Mouse (Mus musculus) liver, adult (tissue): Measurements from ENCODE around the gene Bcdin3d.

Source experiments
- GATA4 ChIP-seq: IDR thresholded peaks from 2 replicates; pipeline ENCODE4 v1.6.1; 2014; ENCODE audit warnings: mild to moderate bottlenecking, low read length; ENCODE audit not compliant: insufficient replicate concordance

The Bcdin3d gene

GRCm38 (mm10) chr15:99431967-99432366 lies 42.6 kb downstream of the Bcdin3d start:
- TF ChIP-seq GATA4: no peak

GRCm38 (mm10) chr15:99431504-99431903 lies 43.0 kb downstream of the Bcdin3d start:
- no peak for TF ChIP-seq GATA4

- no peak for TF ChIP-seq GATA4
These were observed 43.5 kb downstream of the Bcdin3d start for GRCm38 (mm10) chr15:99431063-99431462.

DNA sequence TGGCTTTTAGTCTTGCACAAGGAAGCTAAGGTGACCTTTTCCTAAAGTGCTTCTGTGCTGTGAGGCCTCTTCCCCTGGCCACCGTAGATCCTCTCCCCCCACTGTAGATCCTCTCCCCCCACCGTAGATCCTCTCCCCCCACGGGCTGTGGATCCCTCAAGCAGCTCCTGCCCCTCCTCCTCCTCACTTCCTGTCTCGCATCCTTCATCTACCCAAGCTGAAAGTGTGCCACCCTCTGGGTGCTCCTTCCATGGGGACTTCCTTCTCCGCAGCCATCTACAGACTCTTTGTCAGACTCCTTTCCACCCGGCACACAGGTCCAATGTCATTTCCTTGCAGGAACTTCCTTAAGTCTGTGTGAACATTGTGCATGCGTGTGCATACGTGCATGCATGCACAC lies 44.1 kb downstream of the Bcdin3d start:
- TF ChIP-seq GATA4: no peak

GRCm38 (mm10) chr15:99423884-99424283 lies 50.6 kb downstream of the Bcdin3d start:
- TF ChIP-seq GATA4: no peak

DNA sequence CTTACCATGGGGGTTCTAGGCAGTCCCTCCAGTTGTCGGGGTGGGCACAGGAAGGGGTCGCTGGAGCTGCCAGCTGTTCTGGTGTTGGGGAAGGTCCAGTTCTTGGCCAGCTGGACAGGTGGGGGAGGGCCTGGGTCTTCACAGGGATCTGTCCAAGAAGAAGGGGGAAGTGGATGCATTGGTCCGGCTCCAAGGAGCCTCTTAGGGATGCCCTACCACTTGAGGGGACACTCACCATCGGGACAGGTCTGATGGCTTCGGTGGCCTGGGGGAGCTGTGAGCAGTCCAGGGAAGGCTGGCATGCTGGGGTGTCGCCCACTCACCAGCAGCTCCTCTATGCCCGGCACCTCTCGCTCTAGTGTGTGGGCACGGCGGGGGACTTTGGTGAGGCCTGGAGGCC lies 51.4 kb downstream of the Bcdin3d start:
- no peak for TF ChIP-seq GATA4

DNA sequence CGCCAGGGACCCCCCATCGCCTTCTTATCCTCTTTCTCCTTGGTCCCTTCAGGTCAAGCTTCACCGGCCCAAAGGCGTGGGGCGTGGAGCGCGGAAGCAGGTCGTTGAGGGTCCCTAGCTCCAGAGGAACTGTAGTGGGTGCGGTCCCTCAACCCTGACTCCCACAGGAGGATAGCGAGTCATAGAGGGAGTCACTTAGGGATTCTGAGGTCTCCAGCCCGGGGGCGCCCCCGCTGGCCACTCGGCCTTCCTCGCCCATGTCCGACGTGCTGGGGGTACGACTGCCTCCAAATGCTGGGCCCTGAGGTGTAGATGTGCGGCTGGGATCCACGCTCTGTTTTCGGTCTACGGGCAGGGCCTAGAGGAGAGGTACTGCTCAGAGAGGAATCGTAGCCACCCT lies 52.0 kb downstream of the Bcdin3d start:
- TF ChIP-seq GATA4: no peak

DNA sequence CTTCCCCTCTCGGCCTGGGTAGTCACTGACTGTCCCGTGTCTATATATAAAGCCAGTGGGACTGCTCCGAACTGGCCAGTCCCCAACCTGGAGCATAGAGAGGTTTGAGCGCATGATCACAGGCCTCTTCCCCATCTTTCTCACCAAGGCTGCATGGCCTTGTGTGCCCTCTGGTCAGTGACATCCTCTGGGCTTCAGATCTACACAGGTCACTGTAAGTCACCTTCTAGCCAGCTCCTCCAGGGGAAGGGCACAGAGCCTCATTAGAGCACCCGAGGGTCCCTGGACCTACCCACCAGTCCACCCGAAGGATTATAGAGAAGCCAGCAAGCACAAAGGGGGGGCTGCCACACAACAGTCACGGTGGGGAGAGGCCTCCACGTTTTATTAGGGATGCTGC lies 52.9 kb downstream of the Bcdin3d start:
- TF ChIP-seq GATA4: no peak

GRCm38 (mm10) chr15:99421152-99421551 lies 53.4 kb downstream of the Bcdin3d start:
- no peak for TF ChIP-seq GATA4

GRCm38 (mm10) chr15:99420521-99421014 lies 54.0 kb downstream of the Bcdin3d start:
- no peak for TF ChIP-seq GATA4

- TF ChIP-seq GATA4: no peak
These were observed 54.4 kb downstream of the Bcdin3d start for GRCm38 (mm10) chr15:99420101-99420500.
